Mouse (Mus musculus): ENCODE measurements around the gene Celsr1.

DNA sequence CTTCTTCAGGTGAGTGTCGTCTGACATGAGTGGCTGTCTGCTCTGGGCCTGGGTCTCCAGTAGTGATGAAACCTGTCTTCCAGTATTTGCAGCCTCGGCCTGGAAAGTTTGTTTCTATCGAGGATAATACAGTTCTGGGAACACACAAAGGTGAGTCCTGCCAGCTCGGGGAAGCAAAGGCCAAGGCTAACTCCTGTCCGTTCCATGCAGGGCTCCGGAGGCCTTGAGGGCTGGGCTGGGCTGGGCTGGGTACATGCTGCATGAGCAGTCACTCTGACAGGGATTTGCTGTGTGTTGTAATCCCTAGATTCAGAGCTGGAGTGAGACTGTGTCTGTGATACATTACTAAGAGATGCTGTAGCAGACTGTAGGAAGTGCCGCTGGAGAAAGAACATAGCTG, 139.7 kb downstream of the Celsr1 start:
- TF ChIP-seq POLR2A (IDR thresholded peaks at IDR 0.05; ENCODE audit: low read depth, low read length) (no peak), CTCF (IDR thresholded peaks at IDR 0.05; ENCODE audit: extremely low read depth, insufficient read length, insufficient replicate concordance, low read depth, low read length) (no peak)
